Mouse (Mus musculus) hindbrain, postnatal 0 days (tissue): Measurements from ENCODE around the gene Adora2b. TPM values are rescaled to one million over a fixed set of nuclear protein-coding genes. Genes with fewer than 3 reads are reported as not detected.
A peak's percentile ranks its signal among the peaks of the same experiment; 100 is the strongest.

Experiments used
- ATAC-seq: fragments of 200-750 bp; cut with Nextera tagmentation; 2 replicates; pipeline ENCODE4 v1.8.0; 2017; ENCODE audit warnings: mild to moderate bottlenecking, moderate TSS enrichment, moderate library complexity
- DNase-seq: peaks from one replicate; pipeline ENCODE4 v3.0.0-alpha.2; 2015; ENCODE audit warnings: low spot score
- H3K27ac ChIP-seq: fragments of 300-500 bp; sonication (generic); 2 replicates; pipeline ENCODE4 v1.5.1; 2014; ENCODE audit warnings: mild to moderate bottlenecking
- H3K27me3 ChIP-seq: fragments of 300-500 bp; sonication (generic); 2 replicates; pipeline ENCODE4 v1.6.1; 2014; ENCODE audit warnings: low read length, mixed read lengths; ENCODE audit not compliant: insufficient read depth
- H3K36me3 ChIP-seq: fragments of 300-500 bp; sonication (generic); 2 replicates; pipeline ENCODE4 v1.6.1; 2014; ENCODE audit warnings: low read length, mixed read lengths; ENCODE audit not compliant: insufficient read depth
- H3K4me1 ChIP-seq: fragments of 300-500 bp; sonication (generic); 2 replicates; pipeline ENCODE4 v1.6.1; 2014; ENCODE audit warnings: antibody characterized with exemption, low read length, mixed read lengths; ENCODE audit not compliant: insufficient read depth
- H3K4me2 ChIP-seq: fragments of 300-500 bp; sonication (generic); 2 replicates; pipeline ENCODE4 v1.6.1; 2014; ENCODE audit warnings: low read depth, mild to moderate bottlenecking, low read length, moderate library complexity, mixed read lengths
- H3K4me3 ChIP-seq: fragments of 300-500 bp; sonication (generic); 2 replicates; pipeline ENCODE4 v1.5.1; 2014; ENCODE audit warnings: low read length
- H3K9ac ChIP-seq: fragments of 300-500 bp; sonication (generic); replicated peaks from 2 replicates; pipeline ENCODE4 v1.6.1; 2014; ENCODE audit warnings: mild to moderate bottlenecking, low read length, moderate library complexity, mixed read lengths
- H3K9me3 ChIP-seq: fragments of 300-500 bp; sonication (generic); 2 replicates; pipeline ENCODE4 v1.6.1; 2016; ENCODE audit warnings: low read length, mixed read lengths
- CTCF ChIP-seq: IDR thresholded peaks from 2 replicates; pipeline ENCODE4 v1.5.1; 2016; ENCODE audit warnings: antibody characterized with exemption, control low read depth, low read depth
- WGBS: fragments of 180-500 bp; shearing (Covaris S2); extraction: QIAGEN DNeasy Blood & Tissue Kit; methylation state at CpG from one replicate; pipeline ENCODE4 v1.1.7; 2014; 5-methylcytosine and 5-hydroxymethylcytosine counted together
- polyA plus RNA-seq: library from polyadenylated mRNA; unstranded; fragments of >200 nt; fragmentation: Nextera tagmentation; extraction: Ambion mirVana; gene quantifications from 2 replicates; pipeline ENCODE4 v1.2.1, GENCODE M21; 2015
- total RNA-seq: library from RNA; depleted of rRNA; stranded (reverse); fragments of >200 nt; gene quantifications from 2 replicates; pipeline ENCODE4 v1.2.3, GENCODE M21; 2014; rRNA removed

The Adora2b gene
- total RNA-seq (8.2 and 12.4 TPM in 2 replicates), polyA plus RNA-seq (10.4 and 11.6 TPM in 2 replicates)

DNA sequence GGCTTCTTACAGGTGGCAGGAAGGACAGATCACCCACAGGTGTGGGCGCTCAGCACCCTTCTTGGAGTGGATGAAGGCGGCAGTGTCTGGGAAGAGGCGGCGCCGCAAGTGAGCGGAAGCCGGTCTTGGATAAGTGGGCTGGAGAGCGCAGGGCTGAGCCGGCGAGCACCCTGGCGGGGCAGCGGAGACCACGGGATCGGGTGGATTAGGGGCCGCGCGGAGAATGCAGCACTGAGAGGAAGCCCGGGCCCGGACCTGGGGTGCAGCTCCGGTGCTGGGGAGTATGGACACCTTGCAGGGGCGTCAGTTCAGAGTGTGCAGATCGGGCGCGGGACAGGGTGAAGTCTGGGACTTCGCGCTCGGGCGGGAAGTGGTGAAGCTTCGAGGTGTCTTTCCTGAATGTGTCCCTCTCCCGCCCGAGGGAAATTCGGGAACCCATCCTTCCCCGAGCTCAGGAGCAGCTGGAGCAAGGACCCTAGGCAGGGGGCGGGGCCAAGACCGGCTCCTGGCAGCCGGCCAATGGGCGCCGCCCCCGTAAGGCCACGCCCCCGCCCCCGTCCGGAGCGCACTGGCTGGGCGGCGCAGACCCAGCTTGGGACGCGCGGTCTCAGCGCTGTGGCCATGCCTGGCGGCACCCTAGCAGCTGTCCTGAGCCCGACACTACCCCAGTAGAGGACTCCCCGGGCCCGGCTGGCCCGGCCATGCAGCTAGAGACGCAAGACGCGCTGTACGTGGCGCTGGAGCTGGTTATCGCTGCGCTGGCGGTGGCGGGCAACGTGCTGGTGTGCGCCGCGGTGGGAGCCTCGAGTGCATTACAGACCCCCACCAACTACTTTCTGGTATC is at the start of gene Adora2b:
Gene Adora2b (plus strand): TSS at position 584 of the 844 bp plus-strand sequence.
- DNase-seq (peak; percentile 77), ATAC-seq (peak; percentile 89)
- H3K9ac ChIP-seq: peak within 1 kb of the TSS; percentile 48
- peak within 1 kb of the TSS; percentile 46 for H3K27ac ChIP-seq
- peaks cover 4% of the 10 kb centered on the region; the same call in 1 of the 2 replicates for H3K4me1 ChIP-seq
- under 1% methylated on average over 64 of the region's 69 CpGs for WGBS
- no peaks in the 10 kb centered on the region for H3K27me3 ChIP-seq
- no peak for TF ChIP-seq CTCF
- H3K4me3 ChIP-seq: peak within 1 kb of the TSS; percentile 61
- H3K4me2 ChIP-seq: peak within 1 kb of the TSS; percentile 100
- no peaks in the 10 kb centered on the region for H3K36me3 ChIP-seq
- no peaks in the 10 kb centered on the region for H3K9me3 ChIP-seq

GRCm38 (mm10) chr11:62200901-62201512 is 47.8 kb upstream of the Adora2b start:
- H3K9me3 ChIP-seq: no peaks in the 10 kb centered on the region
- WGBS: 87% methylated on average over 5 of the region's 5 CpGs
- H3K27ac ChIP-seq: no peak overlapping the region
- ATAC-seq (no peak), DNase-seq (no peak)
- no peaks in the 10 kb centered on the region for H3K4me1 ChIP-seq
- no peaks in the 10 kb centered on the region for H3K36me3 ChIP-seq
- no peak overlapping the region for H3K9ac ChIP-seq
- no peak overlapping the region for H3K4me2 ChIP-seq
- H3K27me3 ChIP-seq: no peaks in the 10 kb centered on the region
- no peak overlapping the region for H3K4me3 ChIP-seq
- no peak for TF ChIP-seq CTCF

DNA sequence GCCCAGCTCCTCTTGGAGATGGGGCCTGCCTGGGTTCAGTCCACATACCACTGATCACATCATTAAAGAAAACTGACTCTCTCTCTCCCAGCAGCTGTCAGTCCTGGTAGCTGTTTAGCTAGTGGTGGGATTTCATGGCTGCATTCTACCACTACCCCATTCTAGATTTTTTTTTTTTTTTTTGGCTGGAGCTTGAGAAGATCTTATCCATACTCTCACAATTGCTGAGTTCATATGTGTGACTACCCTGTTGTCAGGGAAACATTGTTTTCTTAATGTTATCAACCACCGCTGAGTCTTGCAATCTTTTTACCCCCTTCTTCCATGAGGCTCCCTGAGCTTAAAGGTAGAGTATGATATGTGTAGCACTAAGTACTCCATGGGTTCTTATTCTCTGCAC is 46.1 kb upstream of the Adora2b start:
- no peak for TF ChIP-seq CTCF
- 87% methylated on average over 1 of the region's 1 CpGs for WGBS
- no peaks in the 10 kb centered on the region for H3K9me3 ChIP-seq
- no peak overlapping the region for H3K9ac ChIP-seq
- H3K4me1 ChIP-seq: no peaks in the 10 kb centered on the region
- no peak for ATAC-seq
- H3K4me3 ChIP-seq: no peak overlapping the region
- H3K27me3 ChIP-seq: no peaks in the 10 kb centered on the region
- H3K27ac ChIP-seq: no peak overlapping the region
- no peak overlapping the region for H3K4me2 ChIP-seq
- no peaks in the 10 kb centered on the region for H3K36me3 ChIP-seq
- no peak for DNase-seq

- H3K4me3 ChIP-seq: no peak overlapping the region
- ATAC-seq (no peak), DNase-seq (no peak)
- no peaks in the 10 kb centered on the region for H3K4me1 ChIP-seq
- H3K4me2 ChIP-seq: no peak overlapping the region
- TF ChIP-seq CTCF: no peak
- H3K27ac ChIP-seq: no peak overlapping the region
- H3K9ac ChIP-seq: no peak overlapping the region
- 48% methylated on average over 2 of the region's 2 CpGs for WGBS
- no peaks in the 10 kb centered on the region for H3K27me3 ChIP-seq
- H3K36me3 ChIP-seq: no peaks in the 10 kb centered on the region
- no peaks in the 10 kb centered on the region for H3K9me3 ChIP-seq
Measured at GRCm38 (mm10) chr11:62209111-62209510, 39.7 kb upstream of the Adora2b start.

- Histone ChIP-seq H3K4me3 (no peak overlapping the region), H3K4me1 (no peaks in the 10 kb centered on the region), H3K27me3 (no peaks in the 10 kb centered on the region), H3K9ac (no peak overlapping the region), H3K9me3 (no peaks in the 10 kb centered on the region), H3K36me3 (no peaks in the 10 kb centered on the region), H3K4me2 (no peak overlapping the region), H3K27ac (no peak overlapping the region)
- DNase-seq: no peak
- TF ChIP-seq CTCF: no peak
- ATAC-seq: no peak
- 64% methylated on average over 4 of the region's 4 CpGs for WGBS
Measured at GRCm38 (mm10) chr11:62209891-62210290, 38.9 kb upstream of the Adora2b start.

DNA sequence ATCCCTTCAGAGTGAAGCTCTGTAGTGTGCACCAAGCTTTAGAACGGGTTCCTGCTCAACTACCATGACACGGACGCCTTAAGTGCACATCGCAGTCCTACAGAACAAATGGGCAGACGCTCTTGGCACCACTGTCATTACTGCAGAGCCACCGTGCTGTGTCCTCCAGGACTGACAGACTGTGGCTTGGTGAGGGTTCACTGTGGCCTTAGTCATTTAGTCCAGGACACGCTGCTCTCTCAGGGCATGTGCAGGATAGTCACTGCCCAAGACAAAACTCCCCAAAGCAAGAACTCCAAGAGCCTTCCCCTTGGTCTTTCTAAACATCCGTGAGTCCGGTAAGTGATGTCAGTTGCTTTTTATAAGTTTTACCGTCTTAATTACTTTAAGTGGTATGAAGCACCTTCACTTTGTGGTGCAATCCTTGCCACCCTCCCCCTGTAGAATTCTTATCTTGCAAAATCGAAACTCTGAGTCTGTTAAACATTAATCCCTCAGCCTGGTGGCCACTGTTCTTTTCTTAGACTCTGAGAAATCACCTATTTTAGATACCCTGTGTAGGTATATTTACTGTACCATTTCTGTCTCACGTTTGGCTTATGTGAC is 35.3 kb upstream of the Adora2b start:
- Histone ChIP-seq H3K9ac (no peak overlapping the region), H3K4me3 (no peak overlapping the region), H3K36me3 (no peaks in the 10 kb centered on the region), H3K27ac (no peak overlapping the region), H3K4me1 (no peaks in the 10 kb centered on the region), H3K4me2 (no peak overlapping the region), H3K9me3 (no peaks in the 10 kb centered on the region), H3K27me3 (no peaks in the 10 kb centered on the region)
- DNase-seq: no peak
- no peak for TF ChIP-seq CTCF
- ATAC-seq: no peak
- WGBS: 92% methylated on average over 12 of the region's 12 CpGs
